Mouse (Mus musculus): ENCODE measurements at regions not wholly inside any gene's neighbourhood (a gene's known extent, or its start where the extent isn't known, plus 50 kb on each side); places are given as distances from the start of the nearest gene placed in this dataset.

DNA sequence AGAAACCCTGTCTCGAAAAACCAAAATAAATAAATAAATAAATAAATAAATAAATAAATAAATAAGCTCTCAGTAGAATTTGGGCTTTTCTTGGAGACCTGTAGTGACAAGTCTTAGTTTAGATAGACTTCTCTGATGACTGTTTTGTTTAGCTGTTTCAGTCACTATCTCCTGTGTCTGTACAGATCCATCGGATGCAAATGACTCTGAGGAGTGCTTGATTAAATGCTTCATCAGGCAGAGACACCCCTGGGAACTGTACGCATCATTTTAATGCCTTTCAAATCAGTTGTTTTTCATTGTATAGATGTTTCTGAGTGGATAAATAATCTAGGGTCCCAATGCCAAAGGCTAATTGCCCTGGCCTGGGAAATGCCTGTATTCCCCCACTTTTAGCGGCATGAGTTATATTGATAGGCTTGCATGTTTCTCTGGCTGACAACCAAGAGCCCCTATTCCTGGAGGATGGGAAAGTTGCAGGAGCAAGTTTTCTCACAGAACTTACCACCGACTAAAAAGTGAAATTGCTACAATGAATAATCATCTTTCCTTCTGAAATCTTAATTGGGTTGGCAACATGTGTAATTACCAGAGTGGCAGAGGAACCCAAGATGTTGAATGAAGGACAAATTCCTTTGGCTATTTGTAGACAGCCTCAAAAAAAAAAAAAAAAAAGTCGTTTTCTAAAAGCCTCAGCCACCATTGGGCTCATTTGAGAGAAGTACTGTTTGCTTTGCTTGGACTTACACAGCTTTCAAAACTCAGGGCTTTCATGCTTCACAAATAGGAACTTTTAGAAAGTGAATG lies 245.7 kb upstream of the Xrcc4 start:
- Histone ChIP-seq H3K9me3 (ENCODE audit: control insufficient read depth, low read length) (no peaks in the 10 kb centered on the region), H3K4me3 (replicated peaks; ENCODE audit: low read length) (no peak overlapping the region), H3K9ac (ENCODE audit: low read depth, low read length, severe bottlenecking) (no peak overlapping the region), H3K4me1 (ENCODE audit: control insufficient read depth, insufficient read depth, low read length) (no peaks in the 10 kb centered on the region), H3K27me3 (ENCODE audit: control insufficient read depth, insufficient read depth, low read length) (no peaks in the 10 kb centered on the region), H3K36me3 (ENCODE audit: control insufficient read depth, insufficient read depth, low read length) (no peaks in the 10 kb centered on the region), H3K4me2 (replicated peaks; ENCODE audit: low read depth, low read length, severe bottlenecking) (no peak overlapping the region), H3K27ac (replicated peaks; ENCODE audit: low read depth, low read length) (no peak overlapping the region)
- 70% methylated on average over 6 of the region's 6 CpGs for WGBS
- TF ChIP-seq POLR2A (IDR thresholded peaks at IDR 0.05; ENCODE audit: borderline replicate concordance, extremely low read depth, insufficient read depth, insufficient read length), result no peak
- ATAC-seq (ENCODE audit: low FRiP score, low read depth) (no peak), DNase-seq (ENCODE audit: low spot score) (no peak)

DNA sequence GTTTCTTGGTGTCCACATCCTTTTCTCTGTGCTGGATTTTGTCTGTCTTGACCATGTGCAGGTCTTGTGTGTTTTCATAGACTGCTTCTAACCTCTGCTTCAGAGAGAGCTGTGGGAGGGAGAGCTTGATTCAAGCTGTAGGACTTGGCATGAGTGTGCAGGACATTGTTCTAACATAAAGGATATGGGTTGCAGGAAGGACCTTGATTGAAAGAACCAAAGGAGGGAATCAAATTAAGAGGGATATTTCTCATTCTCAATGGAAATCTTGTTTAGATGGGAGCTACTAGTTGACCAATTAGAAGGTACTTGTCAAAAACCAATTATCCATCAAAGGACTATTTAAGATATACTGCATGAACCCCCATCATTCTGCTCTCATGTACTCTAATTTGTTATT lies 244.9 kb upstream of the Xrcc4 start:
- H3K4me2 ChIP-seq (replicated peaks; ENCODE audit: low read depth, low read length, severe bottlenecking), result no peak overlapping the region
- H3K9ac ChIP-seq (ENCODE audit: low read depth, low read length, severe bottlenecking), result no peak overlapping the region
- no peaks in the 10 kb centered on the region for H3K36me3 ChIP-seq (ENCODE audit: control insufficient read depth, insufficient read depth, low read length)
- H3K4me3 ChIP-seq (replicated peaks; ENCODE audit: low read length), result no peak overlapping the region
- H3K27ac ChIP-seq (replicated peaks; ENCODE audit: low read depth, low read length), result no peak overlapping the region
- ATAC-seq (ENCODE audit: low FRiP score, low read depth) (no peak), DNase-seq (ENCODE audit: low spot score) (no peak)
- no peaks in the 10 kb centered on the region for H3K4me1 ChIP-seq (ENCODE audit: control insufficient read depth, insufficient read depth, low read length)
- TF ChIP-seq POLR2A (IDR thresholded peaks at IDR 0.05; ENCODE audit: borderline replicate concordance, extremely low read depth, insufficient read depth, insufficient read length), result no peak
- H3K27me3 ChIP-seq (ENCODE audit: control insufficient read depth, insufficient read depth, low read length), result no peaks in the 10 kb centered on the region
- no peaks in the 10 kb centered on the region for H3K9me3 ChIP-seq (ENCODE audit: control insufficient read depth, low read length)

DNA sequence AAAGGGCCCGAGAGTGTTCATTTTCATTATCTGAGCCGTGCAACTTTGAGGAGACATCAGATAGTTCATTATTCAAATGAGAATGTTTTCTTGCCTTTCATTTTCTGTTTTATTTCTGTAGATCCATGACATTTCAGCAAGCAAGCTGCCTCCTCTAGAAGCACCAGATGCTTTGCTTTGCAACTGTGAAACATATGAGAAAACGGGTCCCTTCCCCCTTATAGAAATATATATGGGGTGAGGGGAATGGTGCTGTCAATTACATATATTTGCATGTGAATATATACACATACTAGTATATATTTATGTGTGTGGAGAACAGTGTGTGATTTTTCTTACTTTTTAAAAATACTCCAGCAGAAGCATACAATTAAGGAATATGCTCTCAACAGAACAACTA lies 235.8 kb upstream of the Xrcc4 start:
- DNase-seq (ENCODE audit: low spot score), result no peak
- Histone ChIP-seq H3K9me3 (ENCODE audit: control insufficient read depth, low read length) (no peaks in the 10 kb centered on the region), H3K4me1 (ENCODE audit: control insufficient read depth, insufficient read depth, low read length) (no peaks in the 10 kb centered on the region), H3K36me3 (ENCODE audit: control insufficient read depth, insufficient read depth, low read length) (no peaks in the 10 kb centered on the region), H3K4me3 (replicated peaks; ENCODE audit: low read length) (no peak overlapping the region), H3K27me3 (ENCODE audit: control insufficient read depth, insufficient read depth, low read length) (no peaks in the 10 kb centered on the region), H3K4me2 (replicated peaks; ENCODE audit: low read depth, low read length, severe bottlenecking) (no peak overlapping the region), H3K27ac (replicated peaks; ENCODE audit: low read depth, low read length) (no peak overlapping the region), H3K9ac (ENCODE audit: low read depth, low read length, severe bottlenecking) (no peak overlapping the region)
- WGBS, result 50% methylated on average over 3 of the region's 3 CpGs
- no peak for ATAC-seq (ENCODE audit: low FRiP score, low read depth)
- TF ChIP-seq POLR2A (IDR thresholded peaks at IDR 0.05; ENCODE audit: borderline replicate concordance, extremely low read depth, insufficient read depth, insufficient read length), result no peak

DNA sequence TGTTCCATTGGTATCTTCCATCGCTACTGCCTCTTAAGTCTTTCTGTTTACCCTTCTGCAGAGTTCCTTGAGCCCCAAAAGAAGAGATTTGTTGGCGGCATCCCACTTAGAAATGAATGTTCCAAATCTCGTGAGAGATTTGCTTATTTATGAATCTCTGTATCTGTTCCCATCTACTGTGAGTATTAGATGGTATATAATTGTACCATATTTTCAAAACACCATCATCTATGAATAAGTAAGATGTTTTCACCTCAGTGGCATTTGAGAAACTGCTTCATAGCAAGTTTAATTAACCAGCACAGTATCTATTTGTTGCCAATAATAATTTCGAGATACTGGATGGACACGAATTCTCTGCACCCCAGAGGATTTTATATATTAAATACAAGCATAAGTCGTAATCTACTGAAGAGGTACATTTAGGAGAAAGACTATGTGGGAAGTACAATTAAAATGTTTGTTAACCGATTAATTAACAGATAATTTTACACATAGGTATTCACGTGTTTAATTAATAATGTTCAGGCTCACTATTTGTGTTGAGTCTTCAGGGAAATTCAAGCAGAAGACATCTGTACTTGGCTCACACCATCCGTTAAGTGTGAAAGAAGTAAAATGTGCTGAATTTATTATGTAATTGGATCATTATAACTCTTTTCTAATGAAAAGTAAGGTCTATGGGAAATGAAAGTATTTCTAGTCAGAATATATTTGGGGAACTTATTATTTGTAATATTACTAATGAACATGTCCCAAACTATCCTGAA lies 224.0 kb upstream of the Xrcc4 start:
- Histone ChIP-seq H3K9ac (ENCODE audit: low read depth, low read length, severe bottlenecking) (no peak overlapping the region), H3K9me3 (ENCODE audit: control insufficient read depth, low read length) (no peaks in the 10 kb centered on the region), H3K4me1 (ENCODE audit: control insufficient read depth, insufficient read depth, low read length) (no peaks in the 10 kb centered on the region), H3K4me2 (replicated peaks; ENCODE audit: low read depth, low read length, severe bottlenecking) (no peak overlapping the region), H3K27ac (replicated peaks; ENCODE audit: low read depth, low read length) (no peak overlapping the region), H3K4me3 (replicated peaks; ENCODE audit: low read length) (no peak overlapping the region), H3K27me3 (ENCODE audit: control insufficient read depth, insufficient read depth, low read length) (no peaks in the 10 kb centered on the region), H3K36me3 (ENCODE audit: control insufficient read depth, insufficient read depth, low read length) (no peaks in the 10 kb centered on the region)
- WGBS, result 84% methylated on average over 9 of the region's 9 CpGs
- DNase-seq (ENCODE audit: low spot score), result no peak
- ATAC-seq (ENCODE audit: low FRiP score, low read depth), result no peak
- no peak for TF ChIP-seq POLR2A (IDR thresholded peaks at IDR 0.05; ENCODE audit: borderline replicate concordance, extremely low read depth, insufficient read depth, insufficient read length)

DNA sequence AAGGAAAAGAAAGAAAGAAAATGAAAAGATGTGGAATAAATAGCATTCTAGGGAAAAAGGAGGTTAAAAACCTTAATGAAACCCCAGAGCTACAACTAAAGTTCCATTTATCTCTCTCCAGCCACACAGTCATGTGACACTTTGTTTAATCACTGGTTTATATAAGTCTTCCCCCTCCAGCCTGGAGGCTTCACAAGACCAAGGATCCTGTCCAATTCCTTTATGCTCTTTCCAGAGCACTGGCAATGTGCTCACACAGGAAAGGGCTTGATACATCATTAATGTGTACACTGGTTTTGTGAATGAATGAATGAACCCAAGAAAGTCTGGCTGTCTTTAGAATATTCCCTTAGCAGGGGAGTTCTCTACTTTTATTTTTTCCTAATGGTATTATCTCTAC lies 221.1 kb upstream of the Xrcc4 start:
- Histone ChIP-seq H3K9me3 (ENCODE audit: control insufficient read depth, low read length) (no peaks in the 10 kb centered on the region), H3K27me3 (ENCODE audit: control insufficient read depth, insufficient read depth, low read length) (no peaks in the 10 kb centered on the region), H3K27ac (replicated peaks; ENCODE audit: low read depth, low read length) (no peak overlapping the region), H3K4me1 (ENCODE audit: control insufficient read depth, insufficient read depth, low read length) (no peaks in the 10 kb centered on the region), H3K4me3 (replicated peaks; ENCODE audit: low read length) (no peak overlapping the region), H3K36me3 (ENCODE audit: control insufficient read depth, insufficient read depth, low read length) (no peaks in the 10 kb centered on the region), H3K4me2 (replicated peaks; ENCODE audit: low read depth, low read length, severe bottlenecking) (no peak overlapping the region), H3K9ac (ENCODE audit: low read depth, low read length, severe bottlenecking) (no peak overlapping the region)
- no peak for ATAC-seq (ENCODE audit: low FRiP score, low read depth)
- DNase-seq (ENCODE audit: low spot score), result no peak
- no peak for TF ChIP-seq POLR2A (IDR thresholded peaks at IDR 0.05; ENCODE audit: borderline replicate concordance, extremely low read depth, insufficient read depth, insufficient read length)

All from limb, embryonic 14.5 days (tissue).